Mouse (Mus musculus) cerebellum, adult 9-11 months (tissue): ENCODE data around the gene Gm6367.
"Not testable (repeated sequence)": the region's sequence is repeated elsewhere in the genome, so short reads cannot be mapped to it uniquely, and the experiment has no call there.

Experiments used
- DNase-seq: peaks from one replicate; pipeline ENCODE4 v3.0.0; 2022

The Gm6367 gene

DNA sequence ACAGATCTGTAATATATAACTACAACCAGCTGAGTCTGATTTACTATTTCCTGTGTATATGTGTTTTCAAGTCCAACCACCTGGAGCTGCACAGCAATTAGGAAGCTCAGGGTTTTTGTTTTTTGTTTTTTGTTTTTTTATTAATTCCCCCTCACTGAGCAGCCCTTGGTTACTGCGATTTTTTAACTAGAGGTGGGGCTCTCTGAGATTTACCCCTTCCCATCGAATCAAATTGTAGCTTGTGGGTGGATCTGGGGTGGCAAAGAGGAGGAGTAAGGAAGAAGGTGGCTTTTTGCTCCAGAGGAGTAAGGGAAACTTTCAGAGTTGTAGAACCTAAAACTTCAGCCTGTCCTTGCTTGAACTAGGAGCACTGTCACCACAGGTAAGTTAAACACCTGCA, at the start of gene Gm6367:
Gm6367 (plus strand) TSS at position 301 of the 400 bp plus-strand sequence.
- DNase-seq = not testable (repeated sequence)
